Mouse (Mus musculus) C2C12 (cell line): ENCODE measurements around the gene Elovl5. TPM values are rescaled to one million over a fixed set of nuclear protein-coding genes. Genes with fewer than 3 reads are reported as not detected.

Experiments
- H3K27me3 ChIP-seq: one replicate; pipeline ENCODE4 v1.6.1; 2011; ENCODE audit not compliant: control insufficient read depth, insufficient read depth, insufficient read length
- H3K36me3 ChIP-seq: one replicate; pipeline ENCODE4 v1.6.1; 2011; ENCODE audit not compliant: control insufficient read depth, insufficient read depth
- H3K4me3 ChIP-seq: one replicate; pipeline ENCODE4 v1.5.1; 2011; ENCODE audit warnings: mild to moderate bottlenecking, control low read depth; ENCODE audit not compliant: poor library complexity, insufficient read depth, severe bottlenecking
- H3K79me2 ChIP-seq: one replicate; pipeline ENCODE4 v1.6.1; 2011; ENCODE audit not compliant: control insufficient read depth, insufficient read depth
- H3K79me3 ChIP-seq: one replicate; pipeline ENCODE4 v1.6.1; 2011; ENCODE audit warnings: low read depth, control low read depth
- H3ac ChIP-seq: one replicate; pipeline ENCODE3; 2011; ENCODE audit warnings: low read depth; ENCODE audit not compliant: control insufficient read depth, insufficient read length
- CEBPB ChIP-seq: IDR thresholded peaks from one replicate; pipeline ENCODE4 v1.6.1; 2011; ENCODE audit warnings: low read depth, mild to moderate bottlenecking, control low read depth, moderate library complexity
- CTCF ChIP-seq: IDR thresholded peaks from one replicate; pipeline ENCODE4 v1.5.1; 2011; ENCODE audit not compliant: control insufficient read depth, insufficient read depth, insufficient read length
- FOSL1 ChIP-seq: IDR thresholded peaks from one replicate; pipeline ENCODE4 v1.8.0; 2011; ENCODE audit warnings: mild to moderate bottlenecking, low read length; ENCODE audit not compliant: poor library complexity, insufficient read depth, severe bottlenecking
- MAX ChIP-seq: IDR thresholded peaks from one replicate; pipeline ENCODE4 v1.6.1; 2011; ENCODE audit warnings: mild to moderate bottlenecking, control low read depth
- MYOD1 ChIP-seq: IDR thresholded peaks from one replicate; pipeline ENCODE4 v1.6.1; 2011; ENCODE audit warnings: low read depth; ENCODE audit not compliant: control insufficient read depth, insufficient read length
- MYOG ChIP-seq: IDR thresholded peaks from one replicate; pipeline ENCODE4 v1.6.1; 2011; ENCODE audit not compliant: control insufficient read depth, insufficient read length; ENCODE audit errors: extremely low read depth
- USF1 ChIP-seq: IDR thresholded peaks from one replicate; pipeline ENCODE4 v1.6.1; 2011; ENCODE audit warnings: low read depth, mild to moderate bottlenecking, control low read depth, moderate library complexity
- polyA plus RNA-seq: library from polyadenylated mRNA; unstranded; fragments of >200 nt; fragmentation: generic; extraction: Trizol; gene quantifications from one replicate; pipeline ENCODE4 v1.2.1, GENCODE M21; 2012; ENCODE audit warnings: missing spikeins

The Elovl5 gene
- polyA plus RNA-seq, 1 experiment = 33.9 TPM

- Histone ChIP-seq H3K27me3 (no peaks in the 10 kb centered on the region), H3K4me3 (no peak overlapping the region), H3ac (no peak overlapping the region), H3K79me3 (no peaks in the 10 kb centered on the region), H3K79me2 (no peaks in the 10 kb centered on the region), H3K36me3 (no peaks in the 10 kb centered on the region)
- TF ChIP-seq CTCF (no peak), CEBPB (no peak)
Measured at GRCm38 (mm10) chr9:78015816-78016215, 98.7 kb downstream of the Elovl5 start.

GRCm38 (mm10) chr9:78016288-78016687, 99.1 kb downstream of the Elovl5 start:
- TF ChIP-seq MYOD1 (no peak), CTCF (no peak), MAX (no peak), FOSL1 (no peak), MYOG (no peak), CEBPB (no peak), USF1 (no peak)
- H3K4me3 ChIP-seq = no peak overlapping the region
- H3K79me3 ChIP-seq = no peaks in the 10 kb centered on the region
- H3ac ChIP-seq = no peak overlapping the region
- H3K27me3 ChIP-seq = no peaks in the 10 kb centered on the region
- no peaks in the 10 kb centered on the region for H3K36me3 ChIP-seq
- H3K79me2 ChIP-seq = no peaks in the 10 kb centered on the region

DNA sequence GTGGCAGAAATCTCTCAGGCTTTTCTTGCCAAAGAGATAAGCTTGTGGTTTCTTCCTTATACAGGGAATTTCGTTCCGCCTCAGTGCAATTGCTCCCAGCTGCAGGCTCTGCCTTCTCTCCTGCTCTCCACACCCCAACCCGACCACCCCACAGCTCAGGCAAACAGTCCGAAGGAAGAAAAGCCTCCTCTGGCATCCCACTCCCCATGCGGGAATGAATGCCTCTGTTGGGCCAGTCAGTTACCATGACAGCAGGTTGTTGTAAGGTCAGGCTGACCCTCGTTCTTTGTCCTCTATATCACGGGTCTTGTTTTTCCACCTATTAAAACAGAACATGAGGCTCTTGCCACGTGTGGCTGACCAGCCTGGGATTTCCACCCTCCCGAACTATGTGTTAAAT, 104.1 kb downstream of the Elovl5 start:
- TF ChIP-seq MAX (no peak), MYOG (no peak)
- H3K36me3 ChIP-seq = no peaks in the 10 kb centered on the region
- H3K27me3 ChIP-seq = no peaks in the 10 kb centered on the region
- H3K79me3 ChIP-seq = no peaks in the 10 kb centered on the region
- H3ac ChIP-seq = no peak overlapping the region
- H3K4me3 ChIP-seq = no peak overlapping the region
- no peaks in the 10 kb centered on the region for H3K79me2 ChIP-seq

DNA sequence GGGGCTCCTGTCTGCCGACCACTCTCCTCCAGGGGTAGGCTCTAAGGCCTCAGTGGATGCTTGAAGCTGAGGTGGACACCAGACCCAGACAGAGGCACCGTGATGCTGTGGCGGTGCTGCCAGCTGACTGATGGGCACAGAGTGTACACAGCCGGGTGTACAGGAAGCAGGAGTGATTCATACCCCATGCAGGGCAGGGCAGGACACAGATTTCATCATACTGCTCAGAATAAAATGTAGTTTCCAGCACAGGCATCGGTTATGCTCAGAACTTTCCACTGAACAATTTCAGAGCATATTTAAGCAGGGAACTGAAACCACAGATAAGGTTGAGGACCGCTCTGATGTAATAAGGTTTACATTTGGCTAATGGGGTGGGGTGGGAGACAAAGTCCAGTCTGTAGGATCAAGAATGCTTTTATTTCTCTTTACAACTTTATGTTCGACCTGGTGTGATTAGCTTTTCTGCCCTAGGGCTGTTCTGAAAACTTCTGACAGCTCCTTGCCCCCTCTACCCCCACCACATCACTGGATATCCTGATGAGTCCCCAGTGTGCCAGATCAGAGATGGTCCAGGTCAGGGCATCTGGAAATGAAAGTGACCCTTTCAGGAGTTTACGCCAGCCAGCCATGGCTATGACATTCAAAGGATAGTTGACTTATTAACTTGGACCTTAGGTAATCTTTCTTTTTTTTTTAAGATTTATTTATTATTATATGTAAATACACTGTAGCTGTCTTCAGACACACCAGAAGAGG, 105.2 kb downstream of the Elovl5 start:
- peak; percentile 91 for TF ChIP-seq CEBPB
- peak; percentile 37 for TF ChIP-seq FOSL1
- peak; percentile 10 for TF ChIP-seq USF1
- TF ChIP-seq CTCF = no peak
- peak; percentile 64 for TF ChIP-seq MAX
- no peak for TF ChIP-seq MYOG
- TF ChIP-seq MYOD1 = peak; percentile 76
- Histone ChIP-seq H3K79me3 (no peaks in the 10 kb centered on the region), H3K36me3 (no peaks in the 10 kb centered on the region), H3K79me2 (no peaks in the 10 kb centered on the region), H3K27me3 (no peaks in the 10 kb centered on the region), H3ac (no peak overlapping the region), H3K4me3 (no peak overlapping the region)

- no peaks in the 10 kb centered on the region for H3K27me3 ChIP-seq
- H3ac ChIP-seq = no peak overlapping the region
- H3K4me3 ChIP-seq = no peak overlapping the region
- H3K79me3 ChIP-seq = no peaks in the 10 kb centered on the region
- TF ChIP-seq FOSL1 (no peak), CTCF (peak; percentile 71)
- H3K36me3 ChIP-seq = no peaks in the 10 kb centered on the region
- no peaks in the 10 kb centered on the region for H3K79me2 ChIP-seq
Measured at GRCm38 (mm10) chr9:78024823-78025222, 107.7 kb downstream of the Elovl5 start.

GRCm38 (mm10) chr9:78027099-78027498, 109.9 kb downstream of the Elovl5 start:
- Histone ChIP-seq H3ac (no peak overlapping the region), H3K27me3 (no peaks in the 10 kb centered on the region), H3K79me2 (no peaks in the 10 kb centered on the region), H3K36me3 (no peaks in the 10 kb centered on the region), H3K79me3 (no peaks in the 10 kb centered on the region), H3K4me3 (no peak overlapping the region)
- TF ChIP-seq CTCF = no peak
- no peak for TF ChIP-seq MYOD1
- no peak for TF ChIP-seq FOSL1
- TF ChIP-seq MYOG = no peak
- TF ChIP-seq USF1 = no peak
- no peak for TF ChIP-seq CEBPB
- no peak for TF ChIP-seq MAX
